Mouse (Mus musculus) stomach, postnatal 0 days (tissue): ENCODE results near the gene Fam234b. TPM values are rescaled to one million over a fixed set of nuclear protein-coding genes. Genes with fewer than 3 reads are reported as not detected.

Experiments used
- ATAC-seq: fragments of 200-750 bp; cut with Nextera tagmentation; 2 replicates; pipeline ENCODE4 v1.8.0; 2017; ENCODE audit not compliant: low FRiP score, low TSS enrichment
- DNase-seq: peaks from one replicate; pipeline ENCODE4 v3.0.0-alpha.2; 2016; ENCODE audit warnings: low spot score
- H3K27ac ChIP-seq: fragments of 300-500 bp; sonication (generic); replicated peaks from 2 replicates; pipeline ENCODE4 v1.5.1; 2014; ENCODE audit warnings: mild to moderate bottlenecking, control low read depth
- H3K27me3 ChIP-seq: fragments of 300-500 bp; sonication (generic); 2 replicates; pipeline ENCODE4 v1.6.1; 2014; ENCODE audit warnings: low read length; ENCODE audit not compliant: control insufficient read depth, insufficient read depth
- H3K36me3 ChIP-seq: fragments of 300-500 bp; sonication (generic); 2 replicates; pipeline ENCODE4 v1.6.1; 2014; ENCODE audit warnings: low read length, mixed read lengths; ENCODE audit not compliant: control insufficient read depth, insufficient read depth
- H3K4me1 ChIP-seq: fragments of 300-500 bp; sonication (generic); replicated peaks from 2 replicates; pipeline ENCODE4 v1.6.1; 2014; ENCODE audit warnings: antibody characterized with exemption; ENCODE audit not compliant: control insufficient read depth, insufficient read depth
- H3K4me2 ChIP-seq: fragments of 300-500 bp; sonication (generic); replicated peaks from 2 replicates; pipeline ENCODE4 v1.6.1; 2014; ENCODE audit warnings: low read depth, mild to moderate bottlenecking, control low read depth, moderate library complexity
- H3K4me3 ChIP-seq: fragments of 300-500 bp; sonication (generic); 2 replicates; pipeline ENCODE4 v1.5.1; 2014; ENCODE audit warnings: low read depth, low read length, control low read depth
- H3K9ac ChIP-seq: fragments of 300-500 bp; sonication (generic); 2 replicates; pipeline ENCODE4 v1.6.1; 2014; ENCODE audit warnings: mild to moderate bottlenecking, low read length, control low read depth, mixed read lengths
- H3K9me3 ChIP-seq: fragments of 300-500 bp; sonication (generic); 2 replicates; pipeline ENCODE4 v1.6.1; 2016; ENCODE audit warnings: low read length; ENCODE audit not compliant: control insufficient read depth
- CTCF ChIP-seq: IDR thresholded peaks from 2 replicates; pipeline ENCODE4 v1.5.1; 2016; ENCODE audit warnings: antibody characterized with exemption, low read depth, mild to moderate bottlenecking, moderate library complexity
- EP300 ChIP-seq: optimal IDR thresholded peaks from 2 replicates; pipeline ENCODE3; 2016; ENCODE audit warnings: antibody characterized with exemption
- WGBS: fragments of 180-500 bp; shearing (Covaris S2); extraction: QIAGEN DNeasy Blood & Tissue Kit; methylation state at CpG from one replicate; pipeline ENCODE4 v1.1.7; 2014; 5-methylcytosine and 5-hydroxymethylcytosine counted together
- polyA plus RNA-seq: library from polyadenylated mRNA; unstranded; fragments of >200 nt; fragmentation: Nextera tagmentation; extraction: Ambion mirVana; gene quantifications from 2 replicates; pipeline ENCODE4 v1.2.1, GENCODE M21; 2015

Fam234b gene
- polyA plus RNA-seq, 1 experiment from 2014 or later: 12.4 TPM

- DNase-seq (no peak), ATAC-seq (no peak)
- H3K27me3 ChIP-seq: no peaks in the 10 kb centered on the region
- no peak overlapping the region for H3K4me3 ChIP-seq
- no peak overlapping the region for H3K27ac ChIP-seq
- no peak for TF ChIP-seq EP300
- no peak for TF ChIP-seq CTCF
- peaks cover 6% of the 10 kb centered on the region; the same call in 1 of the 2 replicates for H3K36me3 ChIP-seq
- H3K9ac ChIP-seq: no peak overlapping the region
- H3K9me3 ChIP-seq: no peaks in the 10 kb centered on the region
- H3K4me1 ChIP-seq: no peaks in the 10 kb centered on the region
- no peak overlapping the region for H3K4me2 ChIP-seq
- 70% methylated on average over 2 of the region's 2 CpGs for WGBS
These were observed 14.9 kb downstream of the Fam234b start for GRCm38 (mm10) chr6:135212666-135213065.

GRCm38 (mm10) chr6:135218330-135218729, 20.6 kb downstream of the Fam234b start:
- no peak for ATAC-seq

GRCm38 (mm10) chr6:135219916-135220315, 22.1 kb downstream of the Fam234b start:
- H3K27ac ChIP-seq: no peak overlapping the region
- no peak for TF ChIP-seq CTCF
- TF ChIP-seq EP300: no peak
- H3K27me3 ChIP-seq: no peaks in the 10 kb centered on the region
- H3K36me3 ChIP-seq: no peaks in the 10 kb centered on the region; the same call in 1 of the 2 replicates
- H3K4me3 ChIP-seq: no peak overlapping the region
- 78% methylated on average over 5 of the region's 5 CpGs for WGBS
- no peak overlapping the region for H3K4me2 ChIP-seq
- DNase-seq (no peak), ATAC-seq (no peak)
- H3K4me1 ChIP-seq: no peaks in the 10 kb centered on the region
- no peaks in the 10 kb centered on the region for H3K9me3 ChIP-seq
- H3K9ac ChIP-seq: no peak overlapping the region

More at GRCm38 (mm10) chr6:135218330-135218729, 20.6 kb downstream of the Fam234b start:
- Histone ChIP-seq H3K27me3 (no peaks in the 10 kb centered on the region), H3K9ac (no peak overlapping the region), H3K27ac (no peak overlapping the region), H3K4me2 (no peak overlapping the region), H3K36me3 (peaks cover 6% of the 10 kb centered on the region; the same call in 1 of the 2 replicates), H3K4me3 (no peak overlapping the region), H3K4me1 (no peaks in the 10 kb centered on the region), H3K9me3 (no peaks in the 10 kb centered on the region)
- TF ChIP-seq EP300: no peak
- no peak for TF ChIP-seq CTCF
- 57% methylated on average over 8 of the region's 8 CpGs for WGBS
- no peak for DNase-seq

- no peak for TF ChIP-seq CTCF
- no peak for TF ChIP-seq EP300
- H3K36me3 ChIP-seq: no peaks in the 10 kb centered on the region; the same call in 1 of the 2 replicates
These were observed 26.1 kb downstream of the Fam234b start for GRCm38 (mm10) chr6:135223786-135224416.

GRCm38 (mm10) chr6:135228465-135228941, 30.7 kb downstream of the Fam234b start:
- Histone ChIP-seq H3K27ac (no peak overlapping the region), H3K4me1 (no peaks in the 10 kb centered on the region), H3K9me3 (no peaks in the 10 kb centered on the region), H3K4me3 (no peak overlapping the region), H3K27me3 (no peaks in the 10 kb centered on the region), H3K36me3 (peaks cover 5% of the 10 kb centered on the region), H3K9ac (no peak overlapping the region), H3K4me2 (no peak overlapping the region)
- 68% methylated on average over 10 of the region's 10 CpGs for WGBS
- ATAC-seq (0 out of 2 replicates have a peak, but pooled peaks have one; percentile 21), DNase-seq (no peak)
- no peak for TF ChIP-seq CTCF
- no peak for TF ChIP-seq EP300

More at GRCm38 (mm10) chr6:135223786-135224416, 26.1 kb downstream of the Fam234b start:
- H3K4me1 ChIP-seq: no peaks in the 10 kb centered on the region
- no peak overlapping the region for H3K4me3 ChIP-seq
- H3K27ac ChIP-seq: no peak overlapping the region
- H3K27me3 ChIP-seq: no peaks in the 10 kb centered on the region
- WGBS: 68% methylated on average over 6 of the region's 6 CpGs
- H3K4me2 ChIP-seq: no peak overlapping the region
- no peak overlapping the region for H3K9ac ChIP-seq
- ATAC-seq (no peak), DNase-seq (no peak)
- no peaks in the 10 kb centered on the region for H3K9me3 ChIP-seq

GRCm38 (mm10) chr6:135230586-135230985, 32.8 kb downstream of the Fam234b start:
- no peaks in the 10 kb centered on the region for H3K4me1 ChIP-seq
- DNase-seq (no peak), ATAC-seq (no peak)
- no peak overlapping the region for H3K9ac ChIP-seq
- H3K4me3 ChIP-seq: no peak overlapping the region
- no peaks in the 10 kb centered on the region for H3K27me3 ChIP-seq
- no peaks in the 10 kb centered on the region for H3K9me3 ChIP-seq
- TF ChIP-seq CTCF (no peak), EP300 (no peak)
- no peak overlapping the region for H3K27ac ChIP-seq
- H3K4me2 ChIP-seq: no peak overlapping the region
- WGBS: 84% methylated on average over 6 of the region's 6 CpGs
- H3K36me3 ChIP-seq: peaks cover 5% of the 10 kb centered on the region
